Mouse (Mus musculus) cerebellum, adult (tissue): ENCODE data around the gene Pik3c2b.

Experiments
- ATAC-seq: cut with Nextera tagmentation; 2 replicates; pipeline ENCODE4 v1.9.2; 2017; ENCODE audit warnings: mild to moderate bottlenecking, moderate library complexity, mixed read lengths; ENCODE audit not compliant: insufficient number of reproducible peaks, low FRiP score, low TSS enrichment

Pik3c2b gene

GRCm38 (mm10) chr1:133130638-133131560 lies 85.4 kb downstream of the Pik3c2b start, which contains the start of gene Ppp1r15b:
Ppp1r15b (plus strand) TSS chr1:133131143.
- peak; percentile 98 for ATAC-seq

- ATAC-seq: no peak; the same call in 1 of the 2 replicates
Measured at GRCm38 (mm10) chr1:133131561-133131905, 86.1 kb downstream of the Pik3c2b start.

GRCm38 (mm10) chr1:133131936-133132335 lies 86.5 kb downstream of the Pik3c2b start:
- ATAC-seq: no peak

GRCm38 (mm10) chr1:133132388-133133326 lies 87.2 kb downstream of the Pik3c2b start:
- ATAC-seq: no peak

GRCm38 (mm10) chr1:133133425-133133824 lies 88.0 kb downstream of the Pik3c2b start:
- ATAC-seq: no peak

- ATAC-seq: no peak
Measured at GRCm38 (mm10) chr1:133134071-133134470, 88.6 kb downstream of the Pik3c2b start.

GRCm38 (mm10) chr1:133134881-133135280 lies 89.4 kb downstream of the Pik3c2b start:
- ATAC-seq: no peak

- ATAC-seq: no peak
Measured at GRCm38 (mm10) chr1:133135808-133136207, 90.3 kb downstream of the Pik3c2b start.

GRCm38 (mm10) chr1:133138401-133138800 lies 92.9 kb downstream of the Pik3c2b start:
- no peak for ATAC-seq

GRCm38 (mm10) chr1:133146014-133147009 lies 100.8 kb downstream of the Pik3c2b start:
- 0 out of 2 replicates have a peak, but pooled peaks have one; percentile 64 for ATAC-seq

GRCm38 (mm10) chr1:133147324-133147723 lies 101.9 kb downstream of the Pik3c2b start:
- ATAC-seq: no peak

- no peak for ATAC-seq
Measured at GRCm38 (mm10) chr1:133148122-133148521, 102.7 kb downstream of the Pik3c2b start.

GRCm38 (mm10) chr1:133150556-133150955 lies 105.1 kb downstream of the Pik3c2b start:
- ATAC-seq: no peak

- no peak for ATAC-seq
Measured at GRCm38 (mm10) chr1:133152213-133152612, 106.7 kb downstream of the Pik3c2b start.

- no peak for ATAC-seq
Measured at GRCm38 (mm10) chr1:133155270-133155669, 109.8 kb downstream of the Pik3c2b start.
